Mouse (Mus musculus): ENCODE data around the gene Ddx23. TPM values are rescaled to one million over a fixed set of nuclear protein-coding genes. Genes with fewer than 3 reads are reported as not detected.

Gene Ddx23
- 109 TPM for polyA plus RNA-seq (2021)

DNA sequence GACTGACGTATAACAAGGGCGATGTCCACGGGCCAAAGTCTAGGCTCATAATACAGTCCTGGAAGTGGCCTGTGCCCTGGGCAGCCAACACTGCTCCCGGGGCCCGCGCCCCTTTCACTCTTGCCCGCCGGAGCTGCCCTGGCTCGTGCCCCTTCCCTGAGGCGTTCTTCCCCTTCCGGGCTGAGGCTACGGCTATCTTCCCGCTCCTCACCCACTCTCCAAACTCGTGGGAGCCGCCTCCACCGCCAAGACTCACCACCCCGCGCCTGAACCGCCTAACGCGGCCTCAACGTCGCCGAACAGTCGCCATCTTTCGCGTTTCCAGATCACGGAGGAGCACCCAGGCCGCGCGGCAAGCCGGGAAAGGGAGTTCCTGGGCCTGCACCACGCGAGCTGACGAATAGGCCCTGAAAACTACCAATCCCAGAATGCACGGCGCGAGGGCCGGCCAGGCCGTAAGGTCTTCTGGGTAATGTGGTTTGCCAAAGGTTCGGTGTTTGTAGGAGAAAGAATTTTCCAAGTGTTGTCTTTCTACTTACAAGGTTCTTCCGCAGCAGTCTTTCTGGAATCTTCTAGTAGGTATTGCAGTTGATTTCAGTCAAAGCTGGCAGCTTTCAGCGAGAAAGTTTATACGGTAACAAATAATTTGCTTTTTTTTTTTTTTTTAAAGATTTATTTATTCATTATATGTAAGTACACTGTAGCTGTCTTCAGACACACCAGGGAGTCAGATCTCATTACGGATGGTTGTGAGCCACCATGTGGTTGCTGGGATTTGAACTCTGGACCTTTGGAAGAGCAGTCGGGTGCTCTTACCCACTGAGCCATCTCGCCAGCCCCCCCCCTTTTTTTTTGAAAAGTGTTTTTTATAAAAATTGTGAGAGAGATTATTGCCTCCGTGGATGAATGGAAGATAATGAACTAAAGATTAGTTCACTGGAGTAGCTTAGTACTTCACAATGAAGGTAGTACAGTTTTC lies at the start of gene Ddx23:
Gene Ddx23 (minus strand): TSS at position 328 of the 979 bp plus-strand sequence.
- ChIA-PET CTCF (interaction anchor here (0.8 to 3.0 kb wide), 7 partner anchors 11 to 137 kb away, joined by 3 to 16 read pairs (median 4); no protein-coding TSS in a partner anchor), POLR2A (interaction anchor here (0.5 to 1.0 kb wide), 5 partner anchors 15 to 155 kb away, joined by 3 to 7 read pairs (median 3); no protein-coding TSS in a partner anchor)
- in situ Hi-C loops (cut with MboI; ENCODE audit: low pct_unique_long_range_greater_than_20kb), result loop anchor here (5.0 kb wide), 1 partner anchor 124 kb away; the partner anchor contains the start of gene Wnt1
- ATAC-seq (peak; percentile 90), DNase-seq (ENCODE audit: low read depth, low spot score) (peak; percentile 79)
- TF ChIP-seq CTCF (IDR thresholded peaks at IDR 0.05), result no peak
- H3K27me3 ChIP-seq, result no peaks in the 10 kb centered on the region

DNA sequence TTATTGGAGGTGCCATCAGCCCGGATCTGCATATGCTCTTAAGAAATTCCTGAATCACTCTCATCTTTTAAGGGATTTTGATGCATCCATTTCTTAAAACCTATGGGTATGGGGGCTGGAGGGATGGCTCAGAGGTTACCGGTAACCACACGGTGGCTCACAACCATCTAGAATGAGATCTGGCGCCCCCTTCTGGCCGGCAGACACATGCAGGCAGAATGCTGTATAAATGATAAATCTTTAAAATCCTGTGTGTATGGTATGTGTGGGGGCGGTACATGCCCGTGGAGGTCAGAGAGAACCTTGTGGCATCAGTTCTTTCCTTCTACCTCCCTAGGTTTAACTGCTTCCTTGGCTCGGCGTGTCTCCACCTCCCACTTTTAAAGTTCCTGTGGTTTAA lies 47.7 kb upstream of the Ddx23 start:
- no peaks in the 10 kb centered on the region for H3K27me3 ChIP-seq
- POLR2A ChIA-PET, result no interaction called here
- ATAC-seq, result peak; percentile 44
- no peak for DNase-seq (ENCODE audit: low read depth, low spot score)
- CTCF ChIA-PET, result no interaction called here
- peak; percentile 93 for TF ChIP-seq CTCF (IDR thresholded peaks at IDR 0.05)
- in situ Hi-C loops (cut with MboI; ENCODE audit: low pct_unique_long_range_greater_than_20kb), result no loop called here

DNA sequence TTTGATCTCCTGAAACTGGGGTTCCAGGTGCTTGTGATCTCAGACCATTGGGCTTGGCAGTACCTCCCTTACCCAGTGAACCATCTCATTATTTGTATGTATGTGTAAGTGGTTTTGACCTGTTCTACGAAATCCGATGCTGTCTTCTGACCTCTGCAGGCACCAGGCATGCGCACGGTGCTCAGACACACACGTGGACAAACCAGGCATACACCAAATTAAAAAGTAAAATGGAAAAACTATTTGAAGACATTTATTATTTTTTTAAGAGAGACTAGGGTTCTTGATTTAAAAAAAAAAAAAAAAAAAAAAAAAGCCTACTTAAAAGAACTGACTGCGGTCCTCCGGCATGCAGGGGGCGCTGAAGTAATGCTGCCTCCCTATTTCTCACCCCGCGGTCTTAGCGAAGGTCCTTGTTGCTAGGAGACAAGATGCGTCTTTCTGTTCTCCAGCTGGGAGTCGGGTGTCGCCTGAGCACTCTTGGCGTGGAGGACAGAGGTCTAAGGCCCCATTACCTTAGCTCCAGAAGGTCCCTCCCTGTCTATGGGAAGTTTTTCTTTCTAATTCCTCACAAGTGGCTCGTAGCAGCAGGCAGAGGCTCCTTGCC lies 45.2 kb upstream of the Ddx23 start, which contains the start of gene Ccdc65:
Gene Ccdc65 (plus strand): TSS at position 442 of the 607 bp plus-strand sequence.
- no peaks in the 10 kb centered on the region for H3K27me3 ChIP-seq
- ChIA-PET CTCF (interaction anchor here (0.6 to 2.2 kb wide), 5 partner anchors 9 to 112 kb away, joined by 3 to 8 read pairs (median 3); no protein-coding TSS in a partner anchor), POLR2A (interaction anchor here (0.6 to 0.7 kb wide), 3 partner anchors 12 to 45 kb away, joined by 3 to 5 read pairs (median 3); no protein-coding TSS in a partner anchor)
- peak; percentile 83 for TF ChIP-seq CTCF (IDR thresholded peaks at IDR 0.05)
- DNase-seq (ENCODE audit: low read depth, low spot score), result peak; percentile 69
- in situ Hi-C loops (cut with MboI; ENCODE audit: low pct_unique_long_range_greater_than_20kb), result loop anchor here (5.0 kb wide), 1 partner anchor 79 kb away; the partner anchor contains the start of gene Wnt1
- ATAC-seq, result no peak

DNA sequence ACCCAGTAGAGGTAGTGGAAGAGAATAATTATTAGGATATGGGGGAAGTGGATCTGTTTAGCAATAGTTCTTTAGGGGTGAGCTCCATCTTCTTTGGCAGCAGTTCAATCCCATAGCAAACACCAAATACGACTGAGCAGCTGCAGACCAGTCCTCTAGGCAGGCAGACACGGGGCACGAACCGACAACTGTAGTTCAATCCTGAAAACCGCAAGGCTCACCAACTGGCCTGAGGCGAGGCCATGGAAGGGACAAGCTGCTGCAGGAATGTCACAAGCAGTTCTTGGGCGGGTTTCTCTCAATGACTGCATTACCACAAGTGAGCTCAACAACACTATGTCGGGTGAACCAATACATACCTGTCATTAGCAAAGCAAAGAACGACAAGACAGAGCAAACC lies 41.6 kb upstream of the Ddx23 start:
- no peak for TF ChIP-seq CTCF (IDR thresholded peaks at IDR 0.05)
- ChIA-PET CTCF (interaction anchor here (1.0 kb wide), 1 partner anchor 14 kb away, joined by 3 read pairs; no protein-coding TSS in a partner anchor), POLR2A (interaction anchor here (0.7 kb wide), 1 partner anchor 41 kb away, joined by 3 read pairs; the partner anchor contains the start of gene Ddx23)
- ATAC-seq (no peak), DNase-seq (ENCODE audit: low read depth, low spot score) (no peak)
- in situ Hi-C loops (cut with MboI; ENCODE audit: low pct_unique_long_range_greater_than_20kb), result loop anchor here (5.0 kb wide), 1 partner anchor 37 kb away; no protein-coding TSS in a partner anchor
- no peaks in the 10 kb centered on the region for H3K27me3 ChIP-seq

DNA sequence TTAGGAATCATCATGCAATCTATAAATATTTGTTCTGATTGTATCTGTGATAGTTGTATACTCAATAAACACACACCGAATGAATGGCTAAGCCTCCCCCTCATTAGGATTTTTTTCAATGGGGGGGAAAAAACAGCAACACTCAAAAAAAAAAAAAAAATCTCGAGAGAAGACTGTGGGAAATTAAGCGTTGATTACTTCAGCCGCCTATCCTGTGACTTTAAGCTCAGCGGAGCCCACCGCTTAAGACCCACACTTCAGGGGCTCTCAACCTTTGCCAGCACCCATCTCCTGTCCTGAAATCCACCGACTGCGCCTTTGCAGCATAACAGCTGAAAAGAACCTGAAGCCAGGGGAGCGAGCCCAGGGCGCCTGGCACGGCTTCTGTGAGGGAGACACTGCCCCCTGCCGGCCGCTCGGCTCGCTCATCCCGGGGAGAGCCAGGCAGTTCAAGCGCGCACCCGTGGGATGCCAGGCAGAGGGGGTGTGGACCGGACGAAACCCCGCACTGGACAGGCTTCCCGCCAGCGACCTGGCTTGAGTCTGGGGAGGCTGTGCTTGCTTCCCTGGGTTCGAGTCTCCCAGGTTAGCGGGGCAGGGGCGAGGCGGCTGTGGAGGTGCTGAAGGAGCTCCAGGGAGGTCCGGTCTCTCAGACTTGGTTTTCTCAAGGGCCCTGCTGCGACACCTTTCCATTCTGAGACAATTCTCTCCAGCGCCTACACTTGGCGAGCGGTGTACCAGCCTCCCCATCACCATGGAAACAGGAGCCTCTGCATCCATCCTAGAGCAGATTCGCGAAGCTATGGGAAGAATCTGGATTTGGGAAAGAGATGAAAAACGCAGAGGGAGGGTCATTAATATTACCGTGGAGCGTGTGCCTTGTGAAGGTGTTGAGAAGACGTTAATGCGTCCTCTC lies 36.8 kb upstream of the Ddx23 start:
- ATAC-seq, result peak; percentile 65
- no peaks in the 10 kb centered on the region for H3K27me3 ChIP-seq
- peak; percentile 99 for TF ChIP-seq CTCF (IDR thresholded peaks at IDR 0.05)
- in situ Hi-C loops (cut with MboI; ENCODE audit: low pct_unique_long_range_greater_than_20kb), result loop anchor here (5.0 kb wide), 1 partner anchor 32 kb away; no protein-coding TSS in a partner anchor
- ChIA-PET CTCF (interaction anchor here (1.1 to 3.3 kb wide), 10 partner anchors 8 to 46 kb away, joined by 3 to 16 read pairs (median 4); partner anchors contain the start of genes Ccdc65 and Ddx23), POLR2A (no interaction called here)
- no peak for DNase-seq (ENCODE audit: low read depth, low spot score)

DNA sequence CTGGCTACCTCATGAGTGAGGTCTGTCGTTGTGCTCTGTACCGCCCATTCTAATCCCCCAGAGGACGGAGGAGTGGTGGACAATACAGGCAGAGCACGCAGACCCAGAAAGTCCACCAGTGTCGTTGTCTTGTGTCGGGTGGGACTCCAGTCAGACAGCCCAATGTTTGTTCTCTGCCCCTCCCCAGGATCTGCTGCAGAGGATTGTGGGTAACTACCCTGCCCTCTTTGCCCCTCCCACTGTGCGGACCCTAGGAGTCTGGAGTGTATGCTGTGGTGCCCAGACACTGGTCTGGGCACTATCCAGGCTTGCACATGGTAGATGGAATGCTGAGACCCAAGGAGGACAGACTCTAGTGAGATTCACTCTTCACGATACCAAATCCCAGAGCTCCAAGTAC lies 33.5 kb upstream of the Ddx23 start:
- ATAC-seq (no peak), DNase-seq (ENCODE audit: low read depth, low spot score) (no peak)
- ChIA-PET CTCF (interaction anchor here (2.6 kb wide), 1 partner anchor 32 kb away, joined by 9 read pairs; no protein-coding TSS in a partner anchor), POLR2A (interaction anchor here (1.5 kb wide), 1 partner anchor 21 kb away, joined by 4 read pairs; no protein-coding TSS in a partner anchor)
- TF ChIP-seq CTCF (IDR thresholded peaks at IDR 0.05), result no peak
- H3K27me3 ChIP-seq, result no peaks in the 10 kb centered on the region
- in situ Hi-C loops (cut with MboI; ENCODE audit: low pct_unique_long_range_greater_than_20kb), result no loop called here

DNA sequence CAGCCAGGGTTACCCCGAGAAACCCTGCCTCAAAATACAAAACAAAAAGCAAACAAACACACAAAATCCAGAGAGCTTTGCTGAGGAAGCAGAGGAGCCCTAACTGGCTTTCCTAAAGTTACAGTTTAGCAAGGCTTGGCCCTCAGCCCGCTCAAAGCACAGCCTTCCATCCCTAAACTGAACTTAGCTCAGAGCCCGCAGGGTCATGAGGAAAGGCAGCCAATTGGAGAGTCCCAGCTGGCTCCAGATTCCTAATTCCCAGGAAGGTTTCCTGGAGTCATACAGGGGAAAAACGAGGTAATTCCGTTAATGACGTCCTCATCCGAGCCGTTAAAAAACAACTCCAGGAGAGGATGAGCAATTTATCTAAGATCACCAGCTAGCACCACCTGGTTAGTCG lies 33.0 kb upstream of the Ddx23 start:
- in situ Hi-C loops (cut with MboI; ENCODE audit: low pct_unique_long_range_greater_than_20kb), result no loop called here
- POLR2A ChIA-PET, result interaction anchor here (0.5 to 1.5 kb wide), 2 partner anchors 12 to 20 kb away, joined by 3 to 4 read pairs; no protein-coding TSS in a partner anchor
- CTCF ChIA-PET, result interaction anchor here (1.0 to 2.6 kb wide), 2 partner anchors 31 to 32 kb away, joined by 4 to 9 read pairs; no protein-coding TSS in a partner anchor
- H3K27me3 ChIP-seq, result no peaks in the 10 kb centered on the region
- ATAC-seq (no peak), DNase-seq (ENCODE audit: low read depth, low spot score) (no peak)
- no peak for TF ChIP-seq CTCF (IDR thresholded peaks at IDR 0.05)

DNA sequence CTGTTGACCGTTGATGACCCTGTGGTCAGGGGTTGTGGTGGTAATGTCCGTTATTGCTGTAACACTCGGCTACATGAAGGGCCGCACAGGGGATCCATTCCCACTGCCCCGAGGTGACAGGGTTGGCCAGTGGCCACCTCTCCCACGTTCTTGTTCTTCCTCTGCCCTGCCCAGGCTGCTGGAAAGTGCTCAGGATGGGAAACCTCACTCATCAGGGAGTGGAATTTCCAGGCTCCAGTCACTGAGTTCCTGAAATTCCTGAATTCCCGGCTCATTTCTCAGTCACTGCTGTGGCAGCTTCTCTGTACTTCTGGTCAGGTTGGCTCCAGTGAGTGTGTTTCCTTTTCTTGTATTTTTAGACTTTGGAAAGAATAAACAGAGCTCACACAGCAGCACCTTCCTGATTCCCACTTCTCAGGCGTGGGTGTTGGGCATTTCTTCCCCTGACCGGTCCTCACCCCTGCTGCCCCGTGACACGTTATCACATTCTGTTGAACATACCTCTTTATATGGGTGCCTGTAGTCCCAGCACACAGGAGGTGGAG lies 29.5 kb upstream of the Ddx23 start:
- peak; percentile 75 for DNase-seq (ENCODE audit: low read depth, low spot score)
- POLR2A ChIA-PET, result interaction anchor here (0.7 kb wide), 1 partner anchor 786 kb away, joined by 4 read pairs; no protein-coding TSS in a partner anchor
- in situ Hi-C loops (cut with MboI; ENCODE audit: low pct_unique_long_range_greater_than_20kb), result no loop called here
- no peak for TF ChIP-seq CTCF (IDR thresholded peaks at IDR 0.05)
- peak; percentile 82 for ATAC-seq
- CTCF ChIA-PET, result interaction anchor here (0.6 to 0.9 kb wide), 2 partner anchors 15 to 28 kb away, joined by 3 to 4 read pairs; no protein-coding TSS in a partner anchor
- no peaks in the 10 kb centered on the region for H3K27me3 ChIP-seq
